Mouse (Mus musculus) midbrain, postnatal 0 days (tissue): ENCODE results near the gene Cebpe. TPM values are rescaled to one million over a fixed set of nuclear protein-coding genes. Genes with fewer than 3 reads are reported as not detected.
A peak's percentile ranks its signal among the peaks of the same experiment; 100 is the strongest.

Experiments used
- ATAC-seq: fragments of 200-750 bp; cut with Nextera tagmentation; 2 replicates; pipeline ENCODE4 v1.8.0; 2017; ENCODE audit warnings: moderate number of reproducible peaks, mild to moderate bottlenecking, moderate TSS enrichment, moderate library complexity; ENCODE audit not compliant: low FRiP score
- DNase-seq: peaks from one replicate; pipeline ENCODE4 v3.0.0-alpha.2; 2015; ENCODE audit warnings: low spot score
- H3K27ac ChIP-seq: fragments of 300-500 bp; sonication (generic); 2 replicates; pipeline ENCODE4 v1.5.1; 2014; ENCODE audit warnings: low read depth, mild to moderate bottlenecking, low read length, mixed read lengths
- H3K27me3 ChIP-seq: fragments of 300-500 bp; sonication (generic); 2 replicates; pipeline ENCODE4 v1.6.1; 2014; ENCODE audit warnings: low read length, control low read depth, mixed read lengths; ENCODE audit not compliant: insufficient read depth
- H3K36me3 ChIP-seq: fragments of 300-500 bp; sonication (generic); 2 replicates; pipeline ENCODE4 v1.6.1; 2014; ENCODE audit warnings: low read length, control low read depth, mixed read lengths; ENCODE audit not compliant: insufficient read depth
- H3K4me1 ChIP-seq: fragments of 300-500 bp; sonication (generic); 2 replicates; pipeline ENCODE4 v1.6.1; 2014; ENCODE audit warnings: mild to moderate bottlenecking, control low read depth, antibody characterized with exemption, low read length, mixed read lengths; ENCODE audit not compliant: insufficient read depth
- H3K4me2 ChIP-seq: fragments of 300-500 bp; sonication (generic); 2 replicates; pipeline ENCODE4 v1.6.1; 2014; ENCODE audit warnings: low read depth, mild to moderate bottlenecking, low read length, mixed read lengths; ENCODE audit not compliant: poor library complexity, severe bottlenecking
- H3K4me3 ChIP-seq: fragments of 300-500 bp; sonication (generic); 2 replicates; pipeline ENCODE4 v1.5.1; 2014; ENCODE audit warnings: low read depth, mild to moderate bottlenecking, low read length, moderate library complexity
- H3K9ac ChIP-seq: fragments of 300-500 bp; sonication (generic); replicated peaks from 2 replicates; pipeline ENCODE4 v1.6.1; 2014; ENCODE audit warnings: mild to moderate bottlenecking, low read length, moderate library complexity, mixed read lengths; ENCODE audit not compliant: poor library complexity, severe bottlenecking
- H3K9me3 ChIP-seq: fragments of 300-500 bp; sonication (generic); 2 replicates; pipeline ENCODE4 v1.6.1; 2016; ENCODE audit warnings: low read length, control low read depth
- CTCF ChIP-seq: IDR thresholded peaks from 2 replicates; pipeline ENCODE4 v1.5.1; 2016; ENCODE audit warnings: antibody characterized with exemption, mild to moderate bottlenecking
- WGBS: fragments of 180-500 bp; shearing (Covaris S2); extraction: QIAGEN DNeasy Blood & Tissue Kit; methylation state at CpG from one replicate; pipeline ENCODE4 v1.1.7; 2014; 5-methylcytosine and 5-hydroxymethylcytosine counted together
- polyA plus RNA-seq: library from polyadenylated mRNA; unstranded; fragments of >200 nt; fragmentation: Nextera tagmentation; extraction: Ambion mirVana; gene quantifications from 2 replicates; pipeline ENCODE4 v1.2.1, GENCODE M21; 2015
- total RNA-seq: library from RNA; depleted of rRNA; stranded (reverse); fragments of >200 nt; gene quantifications from 2 replicates; pipeline ENCODE4 v1.2.3, GENCODE M21; 2014; rRNA removed

Gene Cebpe
- total RNA-seq, result not detected in 2 replicates
- polyA plus RNA-seq, result not detected in 2 replicates

DNA sequence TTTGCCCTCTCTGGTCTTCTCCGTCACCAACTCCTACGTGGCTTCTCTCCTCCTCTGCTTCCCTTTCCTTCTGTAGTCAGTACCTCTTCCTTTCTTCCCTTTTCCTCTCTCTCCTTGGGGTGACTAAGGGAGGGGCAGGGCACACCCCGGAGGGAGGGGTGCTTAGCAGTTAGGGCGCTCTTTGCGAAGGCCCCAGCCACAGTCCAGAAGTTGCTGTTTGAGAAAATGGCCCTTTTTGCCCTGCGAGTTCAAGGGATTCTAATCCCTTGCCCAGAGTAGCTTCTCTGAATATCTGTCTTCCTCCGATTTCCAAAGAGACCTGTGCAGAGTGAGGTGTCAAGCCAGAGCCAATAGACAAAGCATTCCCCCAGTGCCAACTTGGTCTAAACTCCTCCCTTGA lies at the start of gene Cebpe:
Gene Cebpe (minus strand): TSS at position 101 of the 400 bp plus-strand sequence.
- TF ChIP-seq CTCF, result no peak
- H3K4me2 ChIP-seq, result no peak within 1 kb of the TSS
- H3K36me3 ChIP-seq, result no peaks in the 10 kb centered on the region
- H3K9ac ChIP-seq, result no peak within 1 kb of the TSS
- 87% methylated on average over 7 of the region's 7 CpGs for WGBS
- H3K27ac ChIP-seq, result no peak within 1 kb of the TSS
- H3K4me1 ChIP-seq, result no peaks in the 10 kb centered on the region
- H3K9me3 ChIP-seq, result no peaks in the 10 kb centered on the region
- H3K4me3 ChIP-seq, result no peak within 1 kb of the TSS
- DNase-seq, result no peak
- H3K27me3 ChIP-seq, result no peaks in the 10 kb centered on the region
- no peak for ATAC-seq

DNA sequence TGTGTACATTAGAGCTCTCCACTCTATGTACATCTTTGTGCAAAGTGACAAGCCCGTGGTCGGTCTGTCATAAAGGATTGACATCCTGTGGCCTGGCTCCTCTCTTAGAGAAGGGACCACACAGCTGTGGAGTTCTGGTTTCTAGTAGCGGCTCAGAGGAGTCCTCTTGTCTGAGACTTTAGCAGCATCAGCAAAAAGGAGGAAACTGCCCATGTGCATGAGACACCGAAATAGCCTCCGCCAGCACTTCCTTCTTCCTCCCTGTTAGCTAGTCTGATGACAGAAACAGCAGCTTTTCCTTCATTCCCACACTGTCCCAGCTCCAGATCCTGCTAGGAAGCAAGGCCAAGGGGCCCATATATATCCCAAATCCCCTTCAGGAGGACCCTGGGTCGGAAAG lies 44.4 kb upstream of the Cebpe start:
- no peak for DNase-seq
- Histone ChIP-seq H3K36me3 (peaks cover 2% of the 10 kb centered on the region; the same call in 1 of the 2 replicates), H3K9ac (no peak overlapping the region), H3K4me1 (no peaks in the 10 kb centered on the region; the same call in 1 of the 2 replicates), H3K27ac (no peak overlapping the region), H3K9me3 (no peaks in the 10 kb centered on the region), H3K4me3 (no peak overlapping the region), H3K4me2 (no peak overlapping the region), H3K27me3 (no peaks in the 10 kb centered on the region)
- no peak for ATAC-seq
- TF ChIP-seq CTCF, result no peak
- 83% methylated on average over 6 of the region's 6 CpGs for WGBS

DNA sequence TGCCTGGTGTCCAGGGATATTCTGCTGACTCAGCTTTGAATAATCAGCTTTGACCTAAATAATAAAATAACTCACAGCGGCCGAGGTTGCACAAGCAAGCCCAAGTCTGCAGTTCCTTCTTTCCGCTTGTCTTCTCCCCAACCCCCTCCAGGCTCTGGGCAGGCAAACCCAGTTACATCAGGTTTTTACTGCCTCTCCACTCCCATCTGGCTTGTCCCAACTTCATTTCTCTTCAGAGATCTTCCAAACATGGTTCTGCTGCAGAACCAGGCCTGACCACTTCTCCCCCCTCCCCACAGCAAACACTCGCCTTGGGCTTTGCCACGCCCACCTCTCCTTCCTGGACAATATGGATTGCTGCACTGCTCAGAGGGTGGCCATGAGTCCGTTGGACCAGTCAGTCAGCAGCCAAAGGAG lies 42.6 kb upstream of the Cebpe start:
- no peaks in the 10 kb centered on the region for H3K27me3 ChIP-seq
- no peaks in the 10 kb centered on the region; the same call in 1 of the 2 replicates for H3K4me1 ChIP-seq
- DNase-seq, result peak; percentile 57
- TF ChIP-seq CTCF, result no peak
- no peak overlapping the region for H3K4me2 ChIP-seq
- peak overlapping the region; percentile 32; the same call in 1 of the 2 replicates for H3K27ac ChIP-seq
- 13% methylated on average over 6 of the region's 6 CpGs for WGBS
- H3K9me3 ChIP-seq, result no peaks in the 10 kb centered on the region
- no peak overlapping the region for H3K9ac ChIP-seq
- H3K4me3 ChIP-seq, result no peak overlapping the region
- ATAC-seq, result peak; percentile 78
- H3K36me3 ChIP-seq, result peaks cover 2% of the 10 kb centered on the region; the same call in 1 of the 2 replicates

DNA sequence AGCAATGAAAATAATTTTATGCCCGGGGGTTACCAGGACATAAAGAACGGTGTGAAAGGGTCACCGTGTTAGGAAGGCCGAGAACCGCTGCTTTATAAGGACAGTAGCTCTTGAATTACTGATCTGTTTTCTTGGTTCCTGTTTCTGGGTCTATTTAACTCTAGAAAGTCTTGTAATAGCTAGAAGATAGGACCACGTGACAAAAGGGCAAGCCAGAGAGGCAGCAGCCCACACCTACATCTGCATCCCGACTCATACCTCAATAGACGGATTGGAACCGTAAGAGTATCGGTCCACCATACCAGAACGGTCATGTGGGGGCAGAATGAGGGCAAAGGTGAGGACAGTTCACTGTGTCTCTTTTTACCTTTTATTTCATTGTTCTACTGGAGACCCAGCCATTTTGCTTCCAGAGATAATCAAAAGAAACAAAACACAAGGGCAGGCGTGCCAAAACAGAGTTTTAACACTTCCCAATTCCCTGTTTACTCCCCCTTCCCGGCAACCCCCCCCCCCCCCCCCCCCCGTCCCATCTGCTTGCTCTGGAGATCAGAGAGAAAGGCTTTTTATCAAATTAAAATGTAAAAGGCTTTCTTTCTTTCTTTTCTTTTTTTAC lies 42.1 kb upstream of the Cebpe start:
- no peak for ATAC-seq
- no peak for DNase-seq
- Histone ChIP-seq H3K4me2 (no peak overlapping the region), H3K27ac (peak overlapping the region; percentile 32; the same call in 1 of the 2 replicates), H3K9me3 (no peaks in the 10 kb centered on the region), H3K36me3 (peaks cover 2% of the 10 kb centered on the region; the same call in 1 of the 2 replicates), H3K9ac (no peak overlapping the region), H3K27me3 (no peaks in the 10 kb centered on the region), H3K4me1 (no peaks in the 10 kb centered on the region; the same call in 1 of the 2 replicates), H3K4me3 (no peak overlapping the region)
- WGBS, result 68% methylated on average over 13 of the region's 14 CpGs
- no peak for TF ChIP-seq CTCF

DNA sequence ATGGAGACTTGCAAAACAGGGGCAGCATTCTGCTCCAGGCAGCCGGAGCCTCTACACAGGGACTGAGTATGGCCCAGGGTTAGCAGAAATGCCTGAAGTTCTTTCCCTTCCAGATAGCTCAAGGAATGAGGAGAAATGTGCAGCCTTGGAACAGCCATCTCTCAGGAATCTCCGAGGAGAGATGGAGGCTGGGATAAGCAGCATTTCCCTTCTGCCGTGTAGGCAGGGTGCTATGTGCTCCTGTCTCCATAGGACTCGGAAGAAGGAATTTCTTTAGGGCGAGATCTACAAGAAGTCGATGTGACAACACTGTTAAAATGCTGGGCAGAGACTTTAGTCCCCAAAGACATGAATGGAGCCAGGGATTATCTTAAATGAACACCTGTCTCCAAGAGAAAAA lies 41.0 kb upstream of the Cebpe start:
- Histone ChIP-seq H3K27me3 (no peaks in the 10 kb centered on the region), H3K9me3 (no peaks in the 10 kb centered on the region), H3K4me2 (no peak overlapping the region), H3K9ac (no peak overlapping the region), H3K4me1 (no peaks in the 10 kb centered on the region; the same call in 1 of the 2 replicates), H3K4me3 (no peak overlapping the region), H3K27ac (0 out of 2 replicates have a peak overlapping the region, but pooled peaks have one; percentile 12), H3K36me3 (peaks cover 2% of the 10 kb centered on the region; the same call in 1 of the 2 replicates)
- DNase-seq (no peak), ATAC-seq (no peak)
- TF ChIP-seq CTCF, result no peak
- WGBS, result 80% methylated on average over 6 of the region's 6 CpGs

DNA sequence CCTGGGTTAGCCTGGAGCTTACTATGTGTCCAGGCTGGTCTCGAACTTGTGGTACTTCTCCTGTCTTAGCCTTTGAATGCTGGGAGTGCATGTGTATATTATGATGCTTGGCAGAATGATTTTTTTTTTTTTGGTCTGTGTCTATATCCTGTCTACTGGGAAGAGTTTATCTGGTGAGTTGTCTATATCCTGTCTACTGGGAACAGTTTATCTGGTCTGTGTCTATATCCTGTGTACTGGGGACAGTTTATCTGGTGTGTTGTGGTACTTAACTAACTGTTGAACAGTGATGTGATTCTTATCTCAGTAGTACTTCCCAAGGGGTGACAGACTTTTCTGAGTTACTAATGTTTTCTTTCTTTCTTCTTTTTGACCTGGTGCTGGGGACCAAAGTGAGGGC lies 39.8 kb upstream of the Cebpe start:
- peaks cover 2% of the 10 kb centered on the region; the same call in 1 of the 2 replicates for H3K36me3 ChIP-seq
- no peak overlapping the region for H3K27ac ChIP-seq
- H3K4me2 ChIP-seq, result no peak overlapping the region
- no peaks in the 10 kb centered on the region for H3K9me3 ChIP-seq
- H3K4me1 ChIP-seq, result no peaks in the 10 kb centered on the region; the same call in 1 of the 2 replicates
- ATAC-seq (no peak), DNase-seq (no peak)
- H3K27me3 ChIP-seq, result no peaks in the 10 kb centered on the region
- WGBS, result 81% methylated on average over 1 of the region's 1 CpGs
- no peak for TF ChIP-seq CTCF
- H3K4me3 ChIP-seq, result no peak overlapping the region
- no peak overlapping the region for H3K9ac ChIP-seq
